Mouse (Mus musculus) CD4-positive, CD25-positive, alpha-beta regulatory T cell, adult 4 months (primary cell): ENCODE data around the gene Lgmn. TPM values are rescaled to one million over a fixed set of nuclear protein-coding genes. Genes with fewer than 3 reads are reported as not detected.

Source experiments
- ATAC-seq: one replicate; pipeline ENCODE4 v1.8.0; 2017
- polyA plus RNA-seq, 2 experiments: library from polyadenylated mRNA; unstranded; fragments of 100-300 nt; shearing (Covaris generic); gene quantifications; one replicate each; pipeline ENCODE4 v1.2.1; 2017

The Lgmn gene
- polyA plus RNA-seq, 2 experiments from 2014 or later = 19.0 to 28.0 TPM

DNA sequence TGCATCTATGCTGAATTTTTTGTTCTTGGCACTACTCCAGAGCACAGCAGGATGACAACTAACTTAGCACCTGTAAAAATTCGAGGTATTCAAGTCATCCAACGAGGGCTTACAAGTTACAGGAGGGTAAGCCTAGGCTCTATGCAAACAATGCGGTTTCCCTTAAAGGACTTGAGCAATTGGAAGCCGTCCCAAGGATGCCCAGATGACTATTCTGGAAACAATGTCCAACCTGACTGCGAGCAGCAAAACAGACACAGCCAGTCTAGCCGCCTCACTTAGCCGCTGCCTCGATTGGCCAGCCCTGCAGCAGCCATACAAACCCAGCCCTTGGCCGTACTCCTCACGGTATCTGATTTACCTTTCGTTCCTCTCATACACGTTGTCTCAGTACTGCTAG lies 7.4 kb downstream of the Lgmn start:
- no peak for ATAC-seq

DNA sequence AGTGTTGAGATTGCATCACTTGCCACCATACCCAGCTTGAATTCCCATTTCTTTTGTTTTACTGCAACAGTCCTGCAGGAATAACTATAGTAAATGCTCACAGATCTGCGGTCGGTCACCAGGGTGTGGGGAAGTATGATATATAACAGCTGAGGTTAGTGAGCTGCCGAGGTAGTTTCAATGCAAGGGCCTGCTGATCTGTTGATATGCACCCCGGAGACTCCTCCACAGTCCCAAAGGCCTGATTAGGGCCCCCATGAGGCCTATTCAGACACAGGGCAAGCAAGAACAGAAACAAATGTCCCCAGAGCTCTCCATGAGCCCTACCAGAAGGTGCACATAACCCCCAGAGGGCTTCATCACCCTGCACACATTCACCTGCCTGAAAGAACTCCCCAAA lies 9.4 kb downstream of the Lgmn start:
- ATAC-seq = no peak

DNA sequence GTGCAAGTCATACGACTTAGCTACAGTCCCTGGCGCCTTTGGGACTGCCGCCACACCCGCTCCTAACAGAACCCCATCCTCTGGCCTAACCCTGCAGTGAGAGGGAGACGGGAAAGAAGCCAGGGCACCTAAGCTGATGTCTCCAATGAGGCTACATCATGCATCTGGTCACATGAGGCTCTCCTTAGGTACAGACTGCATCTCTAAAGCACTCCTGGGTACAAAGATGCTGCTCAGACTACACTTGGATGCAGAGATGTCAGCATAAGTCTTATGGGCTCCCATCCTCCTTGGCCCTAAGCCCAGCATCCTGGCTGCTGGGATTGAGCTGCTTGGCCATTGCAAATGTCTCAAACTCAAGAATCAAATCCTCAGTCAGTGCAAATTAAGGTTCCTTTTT lies 10.0 kb downstream of the Lgmn start:
- no peak for ATAC-seq

DNA sequence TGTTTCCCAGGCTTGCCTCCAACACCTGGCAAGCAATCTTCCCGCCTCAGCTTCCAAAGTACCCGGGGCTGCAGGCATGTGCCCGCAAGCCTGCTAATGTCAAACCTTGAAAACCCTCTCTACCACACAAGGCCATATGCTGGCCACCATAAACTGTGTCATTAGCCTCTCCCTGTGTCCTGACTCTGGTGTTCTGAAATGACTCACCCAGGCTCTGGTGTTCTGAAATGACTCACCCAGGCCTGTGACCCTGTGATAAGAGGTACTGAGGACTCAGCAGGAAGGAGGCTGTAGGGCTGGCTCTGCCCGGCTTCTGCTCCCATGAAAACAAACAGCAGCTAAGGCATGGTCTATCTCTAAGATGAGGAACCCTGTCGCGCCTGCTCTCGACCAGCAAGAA lies 13.3 kb downstream of the Lgmn start:
- no peak for ATAC-seq

DNA sequence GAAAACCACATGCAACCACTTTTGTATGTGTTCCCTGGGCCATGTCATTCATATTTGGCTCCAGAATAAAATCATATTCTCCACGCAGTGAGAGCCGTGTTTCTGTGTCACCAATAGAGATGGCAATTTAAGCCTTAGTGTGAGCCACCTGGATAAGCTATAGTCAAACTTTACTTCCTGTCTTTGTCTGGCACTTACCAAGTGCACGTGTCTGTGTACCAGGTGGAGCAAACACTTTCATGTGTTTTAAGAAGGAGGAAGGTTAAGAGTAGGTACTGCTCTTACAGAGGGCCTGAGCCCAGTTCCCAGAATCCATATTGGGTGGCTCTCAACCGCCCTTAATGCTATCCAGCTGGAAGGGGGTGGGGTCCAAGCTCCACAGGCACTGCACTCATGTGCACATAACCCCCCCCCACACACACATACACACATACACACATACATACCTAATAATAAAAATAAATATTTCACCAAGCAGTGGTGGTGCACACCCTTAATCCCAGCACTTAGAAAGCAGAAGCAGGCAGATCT lies 14.5 kb downstream of the Lgmn start:
- ATAC-seq = no peak

DNA sequence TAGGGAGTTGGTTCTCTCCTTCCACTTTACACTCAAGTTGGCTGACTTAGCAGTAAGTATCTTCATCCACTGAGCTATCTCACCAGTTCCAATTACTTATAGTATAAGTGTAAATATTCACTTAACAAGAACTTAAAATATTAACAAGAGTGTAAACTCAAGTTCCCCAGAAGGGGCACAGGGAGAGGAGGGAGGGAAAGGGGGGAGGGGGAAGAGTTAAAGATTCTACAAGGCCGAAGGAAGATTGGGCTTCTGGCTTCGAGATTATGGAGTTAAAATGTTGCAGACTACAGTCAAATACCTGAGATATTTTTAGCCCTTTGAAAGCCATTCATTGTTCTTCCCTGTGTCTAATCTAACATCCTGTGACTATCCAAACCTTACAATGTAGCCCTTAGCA lies 15.2 kb downstream of the Lgmn start:
- ATAC-seq = no peak

DNA sequence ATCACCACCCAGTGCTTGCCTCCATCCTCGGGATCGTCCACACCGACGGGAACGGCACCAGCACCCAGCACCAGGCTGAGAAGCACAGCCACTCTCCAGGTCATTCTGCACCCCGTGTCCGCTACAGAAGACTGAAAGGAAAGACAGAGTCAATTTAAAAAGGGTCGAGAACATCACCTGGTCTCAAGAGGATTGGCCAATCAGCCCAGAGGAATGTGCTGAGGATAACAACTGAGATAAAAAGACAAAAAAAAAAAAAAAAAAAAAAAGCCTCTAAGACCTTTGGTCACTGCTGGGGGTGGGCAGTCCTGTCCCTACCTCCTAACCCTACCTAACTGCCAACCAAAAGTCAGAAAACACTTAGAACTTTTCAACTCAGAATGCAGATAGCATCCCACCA lies 16.0 kb downstream of the Lgmn start:
- no peak for ATAC-seq

DNA sequence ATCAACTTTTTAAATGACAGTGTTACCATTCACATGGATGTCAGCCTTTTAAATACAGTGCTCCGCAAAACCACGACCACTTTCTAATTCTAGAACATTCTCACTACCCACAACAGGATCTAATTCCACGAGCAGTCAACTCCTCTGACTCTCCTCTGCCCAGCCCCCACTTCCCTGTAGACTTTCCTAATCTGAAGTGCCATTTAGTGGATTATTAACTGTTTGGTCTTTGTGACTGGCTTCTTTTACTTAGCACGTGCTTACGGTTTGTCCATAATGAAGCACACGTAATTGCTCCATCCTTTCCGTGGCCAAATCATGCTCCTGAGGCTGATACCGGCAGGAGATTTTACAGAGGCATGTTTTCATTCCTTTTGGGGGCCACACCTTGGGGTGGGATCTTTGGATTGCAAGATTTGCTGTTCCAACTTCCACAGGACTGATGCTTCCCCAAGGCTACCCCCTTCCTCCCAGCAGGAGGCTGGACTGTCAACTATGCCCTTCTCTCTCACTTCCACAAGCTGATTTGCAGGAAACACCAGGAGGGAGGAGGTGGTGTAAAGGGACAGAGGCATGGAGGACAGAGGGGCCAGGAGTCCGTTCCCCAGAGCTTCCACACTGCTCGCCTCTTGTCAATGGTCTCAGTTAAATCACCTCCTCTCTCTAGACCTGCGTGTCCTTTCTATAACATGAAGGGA lies 16.8 kb downstream of the Lgmn start:
- no peak for ATAC-seq

DNA sequence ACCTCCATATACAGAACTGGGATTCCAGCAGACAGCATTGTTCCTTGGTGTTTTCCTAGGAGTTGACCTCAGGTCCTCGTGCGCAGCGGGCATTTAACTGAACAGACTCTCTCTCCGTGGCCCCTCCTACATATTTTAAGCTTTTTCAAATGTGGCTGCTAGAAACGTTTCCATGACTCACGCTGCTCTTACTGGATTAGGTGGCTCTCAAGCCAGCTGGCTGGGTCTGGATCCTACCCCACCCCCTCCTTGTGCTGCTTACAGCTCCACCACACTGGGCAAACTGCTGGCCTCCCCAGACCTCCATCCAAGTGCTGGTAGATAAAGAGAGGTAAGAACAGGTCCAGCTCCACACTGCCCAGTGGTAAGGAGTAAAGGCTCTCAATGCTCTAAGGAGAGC lies 17.5 kb downstream of the Lgmn start:
- ATAC-seq = no peak

DNA sequence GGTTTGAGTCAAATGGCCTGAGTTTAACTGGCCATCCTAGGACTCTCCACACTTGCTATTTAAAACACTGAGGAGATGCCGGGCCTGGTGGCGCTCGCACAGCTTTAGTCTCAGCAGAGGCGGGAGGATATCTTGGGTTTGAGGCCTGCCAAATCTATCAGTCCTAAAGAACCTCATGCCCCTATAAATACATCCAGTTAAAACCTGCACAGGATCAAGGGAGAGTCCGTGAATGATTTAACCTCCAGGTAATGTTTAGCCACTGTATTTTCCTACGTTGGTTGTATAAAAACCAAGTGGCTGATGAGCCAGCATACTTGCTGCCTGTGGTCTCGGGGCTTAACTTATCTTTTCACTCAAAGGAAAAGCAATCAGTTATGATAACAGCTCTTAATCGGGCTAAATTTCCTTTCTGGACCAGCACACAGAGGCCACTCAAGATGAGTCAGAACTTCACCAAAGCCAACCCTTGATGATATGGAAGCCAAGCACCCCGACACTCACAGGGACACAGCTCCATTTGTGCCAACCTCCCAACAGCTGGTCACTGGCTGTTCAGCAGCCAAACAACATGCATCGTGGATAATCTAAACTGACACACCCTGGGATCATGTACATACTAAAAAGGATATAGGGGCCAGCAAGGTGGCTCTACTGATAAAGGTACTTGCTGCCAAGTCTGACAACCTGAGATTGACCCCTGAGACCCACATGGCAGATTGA lies 19.3 kb downstream of the Lgmn start:
- ATAC-seq = no peak

DNA sequence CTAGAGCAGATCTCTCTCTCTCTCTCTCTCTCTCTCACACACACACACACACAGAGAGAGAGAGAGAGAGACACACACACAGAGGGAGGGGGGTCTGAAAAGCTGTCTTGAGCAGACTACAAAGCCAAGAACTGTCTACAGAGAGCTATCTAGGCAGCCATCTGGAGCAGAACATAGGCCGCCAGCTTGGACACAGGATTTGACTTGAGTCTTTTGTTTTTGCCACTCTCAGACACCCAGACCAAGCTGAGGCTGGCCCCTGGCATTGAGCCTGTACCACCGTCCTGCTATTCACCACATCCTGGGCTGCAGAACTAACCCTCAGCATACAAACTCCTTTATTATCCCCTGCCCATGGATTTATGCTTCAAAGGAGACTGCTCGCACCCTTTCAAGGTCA lies 20.1 kb downstream of the Lgmn start:
- ATAC-seq = no peak

DNA sequence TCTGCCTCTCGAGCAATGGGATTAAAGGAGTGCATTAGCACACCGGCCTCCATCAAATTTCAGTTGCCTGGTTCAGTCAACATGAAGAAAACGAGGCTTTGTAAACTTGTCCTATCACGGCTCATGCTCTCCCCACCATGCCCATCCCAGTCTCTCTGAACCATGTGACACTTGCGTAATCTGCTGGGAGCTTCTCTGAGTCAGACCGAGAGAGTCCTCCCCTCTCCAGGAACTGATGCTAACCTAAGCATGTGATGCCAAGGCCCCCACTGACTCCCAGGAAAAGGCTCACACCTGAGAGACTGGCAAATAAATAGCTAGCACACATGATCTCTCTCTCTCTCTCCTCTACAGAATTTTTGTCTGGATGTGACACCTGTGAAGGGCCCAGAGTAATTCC lies 21.9 kb downstream of the Lgmn start:
- ATAC-seq = no peak

DNA sequence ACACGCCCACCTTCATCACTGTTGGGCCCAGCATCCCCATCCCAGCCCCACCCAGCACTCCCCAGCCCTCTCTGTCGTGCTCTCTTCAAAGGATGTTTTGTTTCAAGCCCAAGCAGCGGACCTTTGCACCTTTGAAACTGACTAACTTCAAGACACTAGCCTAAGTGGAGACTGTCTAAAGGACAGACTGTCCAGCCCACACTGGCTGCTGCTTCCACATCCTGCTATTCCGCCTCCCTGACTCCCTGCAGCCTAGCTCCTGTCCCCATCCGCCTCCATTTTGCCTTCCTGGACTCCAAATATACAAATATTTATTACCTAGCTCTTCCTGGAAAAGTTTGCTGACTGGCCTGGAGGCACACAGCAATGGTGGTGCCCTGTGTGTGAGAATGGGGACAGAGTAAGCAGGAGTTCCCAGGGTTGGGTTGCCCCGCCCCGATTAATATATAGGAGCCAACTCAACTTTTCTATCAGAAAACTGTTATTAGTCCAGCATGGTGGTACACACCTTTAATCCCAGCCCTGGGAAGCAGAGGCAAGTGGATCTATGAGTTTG lies 22.6 kb downstream of the Lgmn start:
- ATAC-seq = no peak

DNA sequence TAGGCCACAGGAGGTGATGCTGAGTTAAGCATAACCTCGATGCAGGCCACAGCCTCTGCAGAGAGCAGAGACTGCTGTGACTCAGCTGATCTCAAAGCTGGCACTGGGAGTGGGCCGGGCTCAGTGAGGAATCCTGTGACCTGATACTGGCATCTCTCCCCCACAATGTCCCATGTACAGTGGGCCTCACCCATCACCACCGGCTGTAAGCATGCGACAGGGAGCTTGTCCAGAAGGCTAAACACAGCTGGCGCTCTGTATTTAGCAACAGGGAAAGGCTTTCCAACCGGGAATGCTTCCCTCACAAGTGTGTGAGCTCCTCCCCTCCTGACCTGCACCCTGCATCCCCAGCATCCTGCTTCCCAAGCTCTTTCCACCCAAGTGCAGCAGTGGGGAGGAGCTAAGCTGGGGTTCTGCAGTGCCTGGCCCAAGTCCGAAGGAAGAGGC lies 23.2 kb downstream of the Lgmn start:
- ATAC-seq = no peak

DNA sequence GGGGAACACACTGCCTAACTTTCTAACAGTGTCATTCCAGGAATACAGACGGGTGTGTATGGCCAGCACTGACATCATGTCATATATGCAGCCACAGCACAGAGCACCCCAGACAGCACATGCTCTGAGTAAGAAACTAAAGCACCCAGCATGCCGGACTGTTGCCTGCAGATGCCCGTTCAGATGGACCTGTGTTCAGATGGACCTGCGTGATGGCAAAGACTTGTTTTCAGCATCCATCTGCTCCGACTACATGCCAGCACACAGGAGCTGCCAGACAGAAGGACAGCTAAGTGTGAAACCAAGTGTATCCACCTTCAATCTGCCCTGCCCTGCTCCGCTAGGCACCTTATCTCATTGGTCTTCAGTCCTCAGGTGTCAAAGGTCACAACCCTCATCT lies 24.9 kb downstream of the Lgmn start:
- ATAC-seq = no peak

DNA sequence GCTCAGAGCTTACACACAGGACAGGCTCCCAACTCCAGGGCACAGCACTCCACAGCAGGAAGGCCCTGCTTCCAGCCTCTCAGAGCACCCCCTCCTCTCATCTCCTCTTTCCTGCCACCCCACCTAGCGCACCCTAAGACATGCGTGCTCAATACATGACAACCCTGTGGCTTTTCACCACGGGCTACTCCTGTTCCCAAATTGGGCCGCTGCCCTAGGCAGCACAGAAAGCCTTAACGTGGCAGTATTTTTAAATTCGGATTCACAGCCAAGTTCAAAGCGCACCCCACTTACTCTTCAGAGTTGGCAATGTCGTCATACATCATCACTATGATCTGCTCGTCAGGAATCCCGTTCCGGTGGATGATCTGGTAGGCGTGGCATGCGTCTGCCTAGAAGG lies 26.4 kb downstream of the Lgmn start:
- ATAC-seq = no peak

DNA sequence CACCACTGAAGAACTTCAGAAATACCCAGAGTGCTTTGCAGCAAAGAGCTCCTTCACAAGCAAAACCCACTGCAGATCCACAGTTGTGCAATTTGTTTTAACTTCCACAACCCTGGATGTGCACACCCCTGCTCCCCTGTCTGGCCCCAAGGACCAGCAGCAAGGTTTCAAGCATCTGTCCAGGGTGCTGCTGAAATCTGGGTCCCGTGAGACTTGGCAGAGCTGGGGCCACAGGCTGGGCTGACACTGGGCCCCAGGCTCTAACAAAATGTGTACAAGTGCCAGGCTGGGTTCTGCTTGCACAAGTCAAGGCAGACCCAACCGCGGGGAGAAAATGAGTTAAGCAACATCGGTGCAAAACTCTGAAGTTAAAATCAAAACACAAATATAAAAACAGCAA lies 41.0 kb downstream of the Lgmn start:
- no peak for ATAC-seq

DNA sequence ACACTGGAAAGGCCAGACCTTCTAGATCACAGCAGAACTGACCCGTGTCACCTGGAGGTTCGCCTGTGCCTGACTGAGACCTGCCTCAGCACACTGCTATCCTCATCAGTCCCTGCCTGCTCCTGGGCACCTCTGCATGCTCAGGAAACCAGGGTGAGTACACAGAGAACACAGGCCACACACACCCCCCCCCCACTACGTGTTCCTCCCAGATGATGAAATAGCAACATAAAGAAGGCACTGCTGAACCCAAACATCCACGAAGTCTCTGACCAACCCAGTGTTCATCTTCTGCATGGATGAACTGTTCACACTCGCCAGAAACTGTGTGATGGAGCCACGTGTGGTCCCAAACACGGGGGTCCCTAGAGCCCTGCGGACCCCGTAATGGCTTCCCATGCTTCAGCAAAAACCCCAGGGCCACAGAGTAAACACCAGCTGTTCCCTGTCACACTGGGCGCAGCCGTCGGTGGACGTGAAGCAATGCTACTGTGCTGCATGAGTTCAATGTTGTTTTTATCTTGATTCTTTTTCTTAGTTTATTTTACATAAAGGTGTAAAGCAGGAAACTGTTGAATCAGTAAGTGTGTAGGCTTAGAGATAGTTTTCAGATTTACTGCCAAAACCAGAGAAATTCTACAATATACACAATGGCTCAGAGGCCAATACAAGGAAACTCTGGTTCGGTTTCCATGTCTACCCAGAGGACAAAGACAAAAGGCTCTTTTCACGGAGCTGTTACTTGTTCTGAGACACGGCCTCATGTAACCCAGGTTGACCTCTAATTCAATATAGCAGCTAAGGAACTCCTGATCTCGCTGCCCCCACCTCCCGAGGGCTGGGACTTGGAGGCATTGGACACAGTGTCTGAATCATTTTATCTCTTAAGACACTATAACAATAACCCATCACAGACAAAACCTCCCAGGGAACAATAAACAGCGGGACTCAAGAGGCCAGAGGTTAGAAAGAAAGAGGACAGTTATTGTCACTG lies 43.3 kb downstream of the Lgmn start:
- ATAC-seq = no peak

DNA sequence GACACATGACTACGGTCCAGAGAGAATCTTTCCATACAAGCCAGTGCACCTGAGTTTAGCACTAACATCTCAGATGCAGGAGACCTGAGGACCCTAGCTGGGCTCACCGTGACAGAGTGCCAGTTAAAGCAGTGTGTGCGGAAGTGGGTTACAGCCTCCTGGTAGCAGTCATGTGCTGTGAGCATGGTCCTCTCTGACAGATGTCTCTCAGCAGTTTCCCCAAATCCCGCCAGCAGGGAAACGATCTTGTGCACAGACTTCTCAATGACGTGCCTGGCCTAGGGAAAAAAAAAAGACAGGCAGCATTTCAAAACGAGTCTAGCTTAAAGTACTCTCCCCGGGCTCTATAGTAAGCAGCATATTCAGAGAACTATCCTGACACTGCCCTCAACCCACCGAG lies 44.1 kb downstream of the Lgmn start:
- ATAC-seq = no peak

DNA sequence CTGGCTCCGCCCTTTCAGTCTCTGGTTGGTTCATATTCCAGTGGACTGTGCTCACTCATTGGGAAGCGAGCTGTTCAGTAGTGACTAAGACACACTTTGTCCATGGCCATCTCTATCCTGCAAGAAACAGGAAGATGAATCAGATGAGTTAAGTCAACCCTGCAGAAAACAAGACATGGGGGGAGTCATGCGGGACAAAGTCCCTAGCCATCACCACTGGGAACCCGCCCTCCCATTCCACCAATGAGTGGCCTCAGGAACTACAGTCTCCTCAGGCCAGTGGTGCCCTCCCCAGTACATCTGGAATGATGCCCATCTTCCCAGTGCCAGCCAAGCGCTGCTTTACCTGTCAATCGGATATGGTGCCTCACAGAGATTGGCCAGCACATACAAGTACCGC lies 45.1 kb downstream of the Lgmn start:
- no peak for ATAC-seq

DNA sequence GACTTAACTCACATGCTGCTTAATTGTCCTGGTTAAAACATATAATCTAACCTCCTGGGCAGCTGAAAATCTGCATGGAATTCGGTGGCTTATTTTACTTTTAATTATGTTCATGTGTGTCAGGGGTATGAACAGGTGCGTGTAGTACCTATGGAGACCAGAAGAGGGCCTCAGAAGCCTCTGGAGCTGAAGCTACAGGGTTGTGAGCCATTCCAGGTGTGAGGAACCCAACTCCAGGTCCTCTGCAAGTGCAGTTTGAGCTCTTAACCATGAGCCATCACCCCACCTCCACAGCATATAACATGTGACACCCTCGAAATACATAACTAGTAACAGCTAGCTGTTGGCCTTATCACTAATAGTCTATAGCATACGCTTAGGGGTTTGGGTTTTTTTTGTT lies 47.6 kb downstream of the Lgmn start:
- peak; percentile 42 for ATAC-seq

DNA sequence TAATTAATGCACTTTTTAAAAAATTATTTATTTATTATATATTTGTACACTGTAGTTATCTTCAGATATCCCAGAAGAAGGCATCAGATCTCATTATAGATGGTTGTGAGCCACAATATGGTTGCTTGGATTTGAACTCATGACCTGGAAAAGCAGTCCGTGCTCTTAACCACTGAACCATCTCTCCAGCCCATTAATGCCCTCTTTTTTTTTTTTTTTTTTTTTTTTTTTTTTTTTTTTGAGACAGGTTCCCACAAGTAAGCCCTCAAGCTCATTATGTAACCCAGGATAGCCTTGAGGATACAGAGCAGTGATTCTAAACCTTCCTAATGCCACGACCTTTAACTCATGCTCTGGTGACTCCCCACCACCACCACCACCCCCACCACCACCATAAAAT lies 48.5 kb downstream of the Lgmn start:
- no peak for ATAC-seq

DNA sequence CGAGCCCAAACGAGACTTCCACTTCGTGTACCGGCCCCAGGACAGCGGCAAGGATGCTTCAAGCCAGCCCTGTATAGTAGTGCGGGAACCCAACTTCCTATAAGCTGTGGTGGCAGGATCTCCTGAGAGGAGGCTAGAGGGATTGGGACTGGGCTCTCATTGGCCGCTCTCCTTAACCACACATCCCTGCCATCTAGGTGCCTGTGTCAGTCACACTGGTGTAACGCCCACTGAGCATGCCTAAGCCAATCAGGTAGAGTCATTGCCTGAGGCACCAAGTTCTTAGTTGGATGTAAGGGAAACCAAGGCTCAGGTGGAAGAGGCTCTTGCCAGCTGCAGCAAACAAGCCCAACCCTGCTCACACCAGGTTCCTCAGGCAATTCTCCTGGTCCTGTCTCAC lies 49.6 kb downstream of the Lgmn start:
- no peak for ATAC-seq
